Mouse (Mus musculus) lung, adult 18-20 months (tissue): ENCODE measurements around the gene Abcg2.
A peak's percentile ranks its signal among the peaks of the same experiment; 100 is the strongest.
"Not testable (repeated sequence)": the region's sequence is repeated elsewhere in the genome, so short reads cannot be mapped to it uniquely, and the experiment has no call there.

Source experiments
- DNase-seq, 2 experiments: peaks; one replicate each; pipeline ENCODE4 v3.0.0; 2022; ENCODE audit warnings: mixed read lengths in 2 of 2

Abcg2 gene

GRCm38 (mm10) chr6:58584223-58584622, at the start of gene Abcg2:
TSS of gene Abcg2 (plus strand) at chr6:58584523.
- DNase-seq = not testable (repeated sequence)

- not testable (repeated sequence) for DNase-seq
These were observed 44.1 kb upstream of the Abcg2 start for GRCm38 (mm10) chr6:58540263-58540662.

GRCm38 (mm10) chr6:58542852-58543251, 41.5 kb upstream of the Abcg2 start:
- DNase-seq = not testable (repeated sequence)

- DNase-seq = not testable (repeated sequence)
These were observed 39.4 kb upstream of the Abcg2 start for GRCm38 (mm10) chr6:58544971-58545370.

- DNase-seq = not testable (repeated sequence)
These were observed 38.3 kb upstream of the Abcg2 start for GRCm38 (mm10) chr6:58546050-58546449.

- DNase-seq = peak; percentile 17 to 26
These were observed 37.5 kb upstream of the Abcg2 start for GRCm38 (mm10) chr6:58546816-58547215.

- DNase-seq = not testable (repeated sequence)
These were observed 30.5 kb upstream of the Abcg2 start for GRCm38 (mm10) chr6:58553812-58554211.

GRCm38 (mm10) chr6:58593987-58594844, 9.9 kb downstream of the Abcg2 start:
- DNase-seq = not testable (repeated sequence)

GRCm38 (mm10) chr6:58595639-58596293, 11.4 kb downstream of the Abcg2 start:
- not testable (repeated sequence) for DNase-seq

GRCm38 (mm10) chr6:58596294-58596653, 12.0 kb downstream of the Abcg2 start:
- DNase-seq = peak in 1 of 2 experiments; percentile 19

GRCm38 (mm10) chr6:58602119-58602518, 17.8 kb downstream of the Abcg2 start:
- not testable (repeated sequence) for DNase-seq

- DNase-seq = not testable (repeated sequence)
These were observed 18.7 kb downstream of the Abcg2 start for GRCm38 (mm10) chr6:58602991-58603390.

- not testable (repeated sequence) for DNase-seq
These were observed 19.3 kb downstream of the Abcg2 start for GRCm38 (mm10) chr6:58603485-58604090.

GRCm38 (mm10) chr6:58606642-58607041, 22.3 kb downstream of the Abcg2 start:
- peak in 1 of 2 experiments; percentile 13 for DNase-seq

- no peak for DNase-seq
These were observed 24.1 kb downstream of the Abcg2 start for GRCm38 (mm10) chr6:58608422-58608821.

GRCm38 (mm10) chr6:58609919-58610759, 25.8 kb downstream of the Abcg2 start:
- no peak for DNase-seq

GRCm38 (mm10) chr6:58610760-58611654, 26.7 kb downstream of the Abcg2 start:
- DNase-seq = no peak

GRCm38 (mm10) chr6:58624126-58624525, 39.8 kb downstream of the Abcg2 start:
- no peak for DNase-seq

GRCm38 (mm10) chr6:58629238-58629637, 44.9 kb downstream of the Abcg2 start:
- no peak for DNase-seq

- no peak for DNase-seq
These were observed 48.1 kb downstream of the Abcg2 start for GRCm38 (mm10) chr6:58632419-58632818.

- no peak for DNase-seq
These were observed 49.4 kb downstream of the Abcg2 start for GRCm38 (mm10) chr6:58633731-58634130.
